25 mouse cellular contexts compared by ENCODE assay signal in the genomic region with DNA sequence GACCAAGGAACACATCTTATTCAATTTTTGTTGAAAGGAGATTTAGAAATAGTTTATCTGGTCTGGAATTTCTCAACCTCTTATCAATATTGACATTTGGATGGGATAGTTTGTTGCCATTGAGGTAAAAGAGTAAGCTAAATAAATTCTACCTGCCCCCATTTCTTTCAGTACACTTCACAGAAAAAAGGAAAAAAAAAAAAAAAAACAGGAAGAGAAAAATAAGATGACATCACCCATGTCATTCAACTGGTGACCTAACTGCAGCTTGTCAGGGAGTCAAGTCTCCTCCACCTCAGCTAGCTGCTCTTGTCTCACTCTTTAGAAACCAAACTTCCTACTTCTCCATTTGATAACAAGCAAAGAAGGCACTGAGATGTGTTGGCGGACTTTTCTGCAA.
DNase-seq lines count a peak whose midpoint lies in the region; ATAC-seq and TF ChIP-seq lines count a peak whose summit lies in the region.
"Had no signal": no experiment of that assay in that cellular context is flagged by ENCODE, and none has a peak within 500 bp of the region (broad histone marks: within the 10 kb centered on the region; RNA-seq: fewer than 3 reads in every experiment).

No protein-coding gene starts in this region.

- WGBS in lung, embryonic 15.5 days: 71% methylated on average over 1 of the region's 1 CpGs
- 43% methylated on average over 1 of the region's 1 CpGs for WGBS in macrophage (ENCODE audit: missing documents)
- WGBS in stomach, embryonic 16.5 days: 82% methylated on average over 1 of the region's 1 CpGs

- no peaks in the 10 kb centered on the region for H3K9me3 ChIP-seq in lung, embryonic 15.5 days
- no peaks in the 10 kb centered on the region for H3K9me3 ChIP-seq in MEL (replicated peaks; ENCODE audit: insufficient read depth, low read length)
- no peaks in the 10 kb centered on the region for H3K9me3 ChIP-seq in stomach, embryonic 16.5 days (replicated peaks; ENCODE audit: control insufficient read depth, low read length)
- H3K9me3 ChIP-seq: heart, embryonic 13.5 days; hindbrain, embryonic 12.5 days; neural tube, embryonic 15.5 days; stomach, embryonic 15.5 days had no signal

- peak; percentile 13 to 53; a peak in 1 of 4 replicates for TF ChIP-seq EP300 in MEL (IDR thresholded peaks at IDR 0.05; ENCODE audit: low read depth in 1 of 2, low read length in 2 of 2)

- peaks cover 58% of the 10 kb centered on the region for H3K4me1 ChIP-seq in lung, embryonic 15.5 days
- peaks cover 5 to 17% of the 10 kb centered on the region in 2 experiments; a peak in 3 of 4 replicates for H3K4me1 ChIP-seq in MEL (ENCODE audit: control insufficient read depth in 1 of 2, insufficient read depth in 2 of 2, low read length in 2 of 2)
- peaks cover 13% of the 10 kb centered on the region for H3K4me1 ChIP-seq in stomach, embryonic 16.5 days (ENCODE audit: control insufficient read depth, insufficient read depth, low read length)

- no peak overlapping the region for H3K4me2 ChIP-seq in lung, embryonic 15.5 days
- H3K4me2 ChIP-seq in stomach, embryonic 16.5 days (ENCODE audit: low read depth, low read length): no peak overlapping the region
- H3K4me2 ChIP-seq: heart, embryonic 13.5 days; hindbrain, embryonic 12.5 days; midbrain, embryonic 11.5 days; neural tube, embryonic 15.5 days; stomach, embryonic 15.5 days had no signal

- 0 out of 2 replicates have a peak overlapping the region, but pooled peaks have one; percentile 16 for H3K27ac ChIP-seq in lung, embryonic 15.5 days
- H3K27ac ChIP-seq in MEL (ENCODE audit: control insufficient read depth, low read depth, low read length): no peak overlapping the region
- H3K27ac ChIP-seq in macrophage: peak overlapping the region; percentile 83
- H3K27ac ChIP-seq in stomach, embryonic 16.5 days (ENCODE audit: low read length): peak overlapping the region; percentile 21; the same call in 1 of the 2 replicates
- H3K27ac ChIP-seq: heart, adult 2 months; heart, embryonic 13.5 days; hindbrain, embryonic 12.5 days; liver, embryonic 14.5 days; neural tube, embryonic 15.5 days; stomach, embryonic 15.5 days had no signal

- no peaks in the 10 kb centered on the region for H3K79me2 ChIP-seq in MEL (ENCODE audit: control insufficient read depth, insufficient read depth, low read length, poor library complexity)
- peaks cover 5% of the 10 kb centered on the region; the same call in 1 of the 2 replicates for H3K79me2 ChIP-seq in macrophage (ENCODE audit: inconsistent target)

- H3K36me3 ChIP-seq in lung, embryonic 15.5 days: no peaks in the 10 kb centered on the region
- H3K36me3 ChIP-seq in MEL (ENCODE audit: control insufficient read depth in 1 of 2, insufficient read depth in 2 of 2, low read length in 2 of 2) (peaks cover 0 to 19% of the 10 kb centered on the region in 2 experiments; a peak in 2 of 4 replicates), macrophage (ENCODE audit: inconsistent target) (no peaks in the 10 kb centered on the region)
- H3K36me3 ChIP-seq in stomach, embryonic 16.5 days (ENCODE audit: control insufficient read depth, insufficient read depth, low read length): no peaks in the 10 kb centered on the region
- H3K36me3 ChIP-seq: heart, embryonic 13.5 days; hindbrain, embryonic 12.5 days; neural tube, embryonic 15.5 days; stomach, embryonic 15.5 days had no signal

- ATAC-seq in lung, embryonic 15.5 days (ENCODE audit: borderline replicate concordance, extremely low read depth, low FRiP score, low TSS enrichment): no peak
- ATAC-seq in stomach, embryonic 16.5 days (ENCODE audit: insufficient read depth, low FRiP score): no peak
- no peak for ATAC-seq in erythroblast, adult 5-6 weeks (replicated peaks; ENCODE audit: low FRiP score, poor library complexity, severe bottlenecking)
- ATAC-seq: forebrain, postnatal 0 days had no signal

- H3K4me3 ChIP-seq in lung, embryonic 15.5 days: no peak overlapping the region
- H3K4me3 ChIP-seq in MEL (ENCODE audit: control insufficient read depth in 1 of 2, insufficient read depth in 1 of 2, low read depth in 2 of 2, low read length in 2 of 2) (no peak overlapping the region), macrophage (ENCODE audit: inconsistent target) (no peak overlapping the region)
- H3K4me3 ChIP-seq in stomach, embryonic 16.5 days (replicated peaks; ENCODE audit: low read length): no peak overlapping the region
- H3K4me3 ChIP-seq: heart, adult 2 months; heart, embryonic 13.5 days; hindbrain, embryonic 12.5 days; neural tube, embryonic 15.5 days; stomach, embryonic 15.5 days had no signal

- no peak overlapping the region for H3K9ac ChIP-seq in lung, embryonic 15.5 days
- H3K9ac ChIP-seq in MEL (ENCODE audit: control insufficient read depth, low read depth, low read length, poor library complexity, severe bottlenecking): no peak overlapping the region
- H3K9ac ChIP-seq in stomach, embryonic 16.5 days (ENCODE audit: low read length): no peak overlapping the region
- H3K9ac ChIP-seq: forebrain, postnatal 0 days; heart, embryonic 13.5 days; hindbrain, embryonic 12.5 days; liver, embryonic 14.5 days; neural tube, embryonic 15.5 days; stomach, embryonic 15.5 days had no signal

- no peak for TF ChIP-seq RAD21 in MEL (IDR thresholded peaks at IDR 0.05; ENCODE audit: low read depth, low read length)

- DNase-seq in lung, postnatal 10 days: no peak
- DNase-seq in MEL (ENCODE audit: low read depth, low spot score): peak; percentile 77
- no peak for DNase-seq in urinary bladder, postnatal 14 days (ENCODE audit: low spot score)
- DNase-seq: adrenal gland, postnatal 25 days; cerebellum, adult 11 months; cerebellum, postnatal 10 days; forebrain, postnatal 0 days; gastrocnemius, postnatal 25 days; heart, adult 2 months; heart, postnatal 14 days; kidney, adult 2 months; kidney, postnatal 10 days; lung, postnatal 4 days; thymus, adult 2 months; thymus, postnatal 4 days had no signal

- no peak for TF ChIP-seq CTCF in MEL (IDR thresholded peaks at IDR 0.05 in 2 of 3, conservative IDR thresholded peaks at IDR 0.05 in 1 of 3; ENCODE audit: control insufficient read depth in 1 of 3, insufficient read depth in 1 of 3, low read depth in 2 of 3, low read length in 3 of 3, poor library complexity in 1 of 3, severe bottlenecking in 1 of 3)

- TF ChIP-seq POLR2A in MEL (IDR thresholded peaks at IDR 0.05; ENCODE audit: control insufficient read depth in 1 of 2, insufficient read depth in 1 of 2, low read depth in 1 of 2, low read length in 2 of 2, poor library complexity in 1 of 2): no peak

- no peaks in the 10 kb centered on the region for H3K27me3 ChIP-seq in lung, embryonic 15.5 days
- H3K27me3 ChIP-seq in MEL (ENCODE audit: control insufficient read depth in 1 of 2, insufficient read depth in 2 of 2, low read length in 2 of 2): no peaks in the 10 kb centered on the region
- H3K27me3 ChIP-seq in stomach, embryonic 16.5 days (ENCODE audit: control insufficient read depth, insufficient read depth, low read length): no peaks in the 10 kb centered on the region
- H3K27me3 ChIP-seq: heart, embryonic 13.5 days; hindbrain, embryonic 12.5 days; neural tube, embryonic 15.5 days; stomach, embryonic 15.5 days had no signal

TF ChIP-seq in MEL, 35 proteins besides CTCF, POLR2A, EP300 and RAD21:
- TF ChIP-seq MAX (IDR thresholded peaks at IDR 0.05; ENCODE audit: low read length) (no peak), MYC (IDR thresholded peaks at IDR 0.05; ENCODE audit: low read depth, low read length) (no peak), SIN3A (IDR thresholded peaks at IDR 0.05; ENCODE audit: low read length) (0 out of 2 replicates have a peak, but pooled peaks have one; percentile 27), GATA1 (IDR thresholded peaks at IDR 0.05; ENCODE audit: low read depth, low read length) (peak; percentile 39; the same call in 1 of the 2 replicates), ETS1 (IDR thresholded peaks at IDR 0.05; ENCODE audit: low read depth, low read length) (peak; percentile 92), ZNF384 (IDR thresholded peaks at IDR 0.05; ENCODE audit: low read depth, low read length) (peak; percentile 94), USF1 (IDR thresholded peaks at IDR 0.05; ENCODE audit: low read depth, low read length) (no peak), ZKSCAN1 (IDR thresholded peaks at IDR 0.05; ENCODE audit: low read depth, low read length) (no peak), RCOR1 (IDR thresholded peaks at IDR 0.05; ENCODE audit: low read depth, low read length) (no peak), ZC3H11A (IDR thresholded peaks at IDR 0.05; ENCODE audit: low read depth, low read length) (no peak), POLR2AphosphoS2 (IDR thresholded peaks at IDR 0.05; ENCODE audit: low read length) (no peak), TCF12 (IDR thresholded peaks at IDR 0.05; ENCODE audit: low read depth, low read length) (no peak), TBP (IDR thresholded peaks at IDR 0.05; ENCODE audit: low read depth, low read length) (no peak)
